Mouse (Mus musculus) myocyte (in vitro differentiated cells): Measurements from ENCODE around the gene Polrmt.

Experiments
- E2F4 ChIP-seq: IDR thresholded peaks from one replicate; pipeline ENCODE4 v1.6.1; 2011; ENCODE audit warnings: mild to moderate bottlenecking, control low read depth, moderate library complexity; ENCODE audit not compliant: insufficient read depth
- MAX ChIP-seq: IDR thresholded peaks from one replicate; pipeline ENCODE4 v1.6.1; 2011; ENCODE audit warnings: low read depth, mild to moderate bottlenecking, control low read depth
- MYOD1 ChIP-seq, 3 experiments: IDR thresholded peaks; one replicate each; pipeline ENCODE4 v1.6.1; 2011; ENCODE audit warnings: control low read depth in 2 of 3, low read depth in 2 of 3, mild to moderate bottlenecking in 2 of 3, moderate library complexity in 1 of 3; ENCODE audit not compliant: insufficient read length in 2 of 3, control insufficient read depth in 1 of 3
- MYOG ChIP-seq, 3 experiments: IDR thresholded peaks; one replicate each; pipeline ENCODE4 v1.6.1; 2011; ENCODE audit warnings: control low read depth in 2 of 3, low read depth in 2 of 3, mild to moderate bottlenecking in 2 of 3; ENCODE audit not compliant: insufficient read length in 2 of 3, control insufficient read depth in 1 of 3, insufficient read depth in 1 of 3
- POLR2A ChIP-seq: IDR thresholded peaks from one replicate; pipeline ENCODE4 v1.6.1; 2011; ENCODE audit warnings: low read depth, mild to moderate bottlenecking, control low read depth, moderate library complexity; ENCODE audit not compliant: insufficient read length
- POLR2AphosphoS2 ChIP-seq: IDR thresholded peaks from one replicate; pipeline ENCODE4 v1.6.1; 2011; ENCODE audit warnings: low read depth, control low read depth; ENCODE audit not compliant: insufficient read length
- REST ChIP-seq: IDR thresholded peaks from one replicate; pipeline ENCODE4 v1.6.1; 2011; ENCODE audit warnings: mild to moderate bottlenecking, control low read depth, moderate library complexity; ENCODE audit not compliant: insufficient read depth, insufficient read length
- SRF ChIP-seq: IDR thresholded peaks from one replicate; pipeline ENCODE4 v1.6.1; 2011; ENCODE audit warnings: low read depth; ENCODE audit not compliant: control insufficient read depth, insufficient read length
- TCF12 ChIP-seq: IDR thresholded peaks from one replicate; pipeline ENCODE4 v1.6.1; 2011; ENCODE audit warnings: mild to moderate bottlenecking, control low read depth; ENCODE audit not compliant: poor library complexity, insufficient read depth, severe bottlenecking
- TCF3 ChIP-seq: IDR thresholded peaks from one replicate; pipeline ENCODE4 v1.6.1; 2011; ENCODE audit warnings: low read depth, control low read depth; ENCODE audit not compliant: insufficient read length
- USF1 ChIP-seq: IDR thresholded peaks from one replicate; pipeline ENCODE4 v1.6.1; 2011; ENCODE audit warnings: low read depth, mild to moderate bottlenecking, control low read depth, moderate library complexity

DNA sequence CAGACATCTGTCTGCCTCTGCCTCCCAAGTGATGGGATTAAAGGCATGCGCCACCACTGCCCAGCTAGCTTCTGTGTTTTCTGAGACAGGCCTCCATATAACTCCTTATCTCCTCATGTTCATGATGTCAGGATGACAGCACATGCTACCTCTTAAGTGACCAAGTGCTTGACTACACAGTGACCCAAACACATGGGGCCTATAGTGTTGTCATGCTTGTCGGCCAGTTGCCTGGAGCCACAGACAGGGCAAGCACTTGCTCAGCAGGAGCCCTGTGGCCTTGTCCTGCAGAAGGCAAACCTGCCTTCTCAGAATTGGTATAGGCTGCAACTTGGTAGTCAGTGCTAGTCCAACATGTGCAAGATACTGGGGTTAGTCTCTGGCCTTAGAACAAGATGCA, 60.2 kb downstream of the Polrmt start:
- TF ChIP-seq POLR2A (peak; percentile 11), USF1 (no peak), POLR2AphosphoS2 (peak; percentile 34), MAX (no peak), MYOG (IDR thresholded peaks at IDR 0.05; ENCODE audit: control insufficient read depth in 1 of 3, insufficient read depth in 1 of 3, insufficient read length in 2 of 3, low read depth in 2 of 3) (no peak), SRF (no peak), E2F4 (no peak), TCF12 (no peak), MYOD1 (IDR thresholded peaks at IDR 0.05; ENCODE audit: control insufficient read depth in 1 of 3, insufficient read length in 2 of 3, low read depth in 2 of 3) (no peak), REST (no peak), TCF3 (no peak)
